Mouse (Mus musculus) testis, postnatal 14 days (tissue): ENCODE results near the gene Mep1a.

Experiments
- DNase-seq: peaks from one replicate; pipeline ENCODE4 v3.0.0; 2021; ENCODE audit warnings: low spot score

The Mep1a gene

GRCm38 (mm10) chr17:43477621-43478020, 25.0 kb downstream of the Mep1a start:
- no peak for DNase-seq

DNA sequence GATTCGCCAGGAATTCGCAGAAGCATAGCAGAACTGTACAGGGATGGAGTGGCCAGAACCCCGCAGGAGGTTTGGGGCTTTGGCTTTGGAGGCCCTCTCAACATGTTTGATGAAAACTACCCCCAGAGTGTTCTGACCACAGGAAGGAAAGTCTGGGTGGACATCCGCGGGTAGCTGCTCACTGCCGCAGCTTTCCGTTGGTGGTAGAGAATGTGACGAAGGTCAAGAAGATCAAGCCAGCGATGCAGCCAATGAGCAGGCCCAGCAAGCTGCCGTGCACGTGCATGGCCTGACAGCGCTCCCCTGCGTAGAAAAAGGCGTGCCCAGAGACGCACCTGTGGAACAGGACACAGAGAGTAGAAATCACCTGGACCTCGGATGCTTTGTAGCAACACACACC, 27.8 kb downstream of the Mep1a start:
- no peak for DNase-seq

- DNase-seq: no peak
Observed at GRCm38 (mm10) chr17:43472558-43472957, 30.1 kb downstream of the Mep1a start.

DNA sequence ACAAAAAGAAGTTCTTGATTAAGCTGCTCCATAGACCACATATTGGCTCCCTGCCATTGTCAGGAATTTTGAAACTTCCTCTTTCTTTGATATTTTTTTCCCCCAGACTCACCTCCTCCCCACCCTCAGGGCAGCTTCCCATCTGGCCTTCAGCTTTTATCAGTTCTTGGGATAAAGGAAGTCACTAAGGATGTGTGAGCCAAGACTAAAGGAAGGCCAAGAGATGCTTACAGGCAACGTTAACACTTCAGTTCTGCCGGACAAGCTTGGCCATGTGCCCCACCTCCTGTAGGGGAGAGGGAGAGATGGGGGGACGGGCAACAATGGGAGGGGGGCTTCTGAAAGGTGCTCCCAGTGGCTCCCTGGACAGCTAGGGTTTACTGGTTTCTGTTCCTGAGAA, 32.6 kb downstream of the Mep1a start:
- no peak for DNase-seq

DNA sequence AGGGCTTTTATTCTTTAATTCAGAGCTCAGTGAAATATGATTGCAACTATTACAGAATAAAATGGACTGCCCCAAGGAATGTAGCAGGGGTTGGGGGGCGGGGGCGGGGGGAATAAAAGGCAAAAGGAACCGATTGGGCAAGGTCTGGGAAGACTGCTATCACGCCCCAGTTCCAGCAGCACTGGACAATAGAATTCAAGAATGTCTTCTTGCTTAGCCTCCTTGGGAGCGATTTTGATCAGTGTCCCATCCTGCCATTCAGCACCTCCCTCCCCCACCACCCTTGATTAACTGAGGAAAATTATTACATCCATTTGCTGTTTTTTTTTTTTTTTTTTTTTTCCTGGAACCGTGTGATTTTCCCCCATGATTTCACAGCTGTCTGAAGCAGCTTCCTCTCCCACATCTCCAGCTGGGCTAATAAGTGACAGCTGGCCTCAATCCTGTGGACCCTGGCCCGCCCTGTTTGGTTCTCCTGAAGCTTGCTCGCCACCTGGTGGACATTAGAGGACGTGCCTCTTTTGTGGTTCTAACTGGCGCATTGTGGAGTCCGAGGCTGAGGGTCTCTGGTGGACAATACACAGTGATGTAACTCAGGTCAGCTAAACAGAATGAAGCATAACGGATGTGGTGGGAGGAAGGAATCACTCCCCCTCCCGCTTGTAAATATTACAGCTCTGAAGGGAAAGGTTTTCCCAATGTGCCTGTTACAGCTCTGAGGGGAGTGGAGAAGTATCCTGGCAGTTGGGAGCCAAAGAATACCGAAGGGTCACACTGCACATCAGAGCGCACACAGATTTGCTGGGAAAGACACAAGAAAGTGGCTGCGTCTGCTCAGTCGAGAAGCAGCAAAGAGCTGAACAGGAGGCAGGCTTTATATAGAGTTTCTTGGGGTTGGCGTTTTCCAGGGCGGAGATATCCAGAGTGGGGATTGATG, 42.1 kb downstream of the Mep1a start:
- peak; percentile 69 for DNase-seq

- no peak for DNase-seq
Observed at GRCm38 (mm10) chr17:43459737-43460230, 42.8 kb downstream of the Mep1a start.

- DNase-seq: peak; percentile 40
Observed at GRCm38 (mm10) chr17:43458598-43458997, 44.0 kb downstream of the Mep1a start.

- DNase-seq: no peak
Observed at GRCm38 (mm10) chr17:43451216-43451615, 51.4 kb downstream of the Mep1a start.

DNA sequence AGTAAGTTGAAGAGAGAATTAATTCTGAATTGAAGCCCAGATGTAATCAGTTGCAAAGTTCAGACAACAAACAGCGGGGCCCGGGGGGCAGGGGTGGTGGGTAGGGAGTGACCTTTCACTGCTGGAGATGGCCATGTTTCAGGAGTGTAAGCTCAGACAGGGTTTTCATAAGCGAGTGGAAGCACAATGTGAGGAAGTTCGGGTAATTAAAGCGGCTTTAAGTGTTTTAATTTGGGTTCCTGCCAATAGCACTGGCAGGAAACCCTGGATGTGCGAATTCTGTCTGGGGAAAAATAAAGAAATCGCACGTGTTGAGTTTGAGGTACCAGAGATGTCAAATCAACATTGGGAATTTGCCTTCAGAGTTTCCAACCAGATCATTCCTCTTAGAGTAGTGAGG, 68.1 kb downstream of the Mep1a start:
- no peak for DNase-seq

DNA sequence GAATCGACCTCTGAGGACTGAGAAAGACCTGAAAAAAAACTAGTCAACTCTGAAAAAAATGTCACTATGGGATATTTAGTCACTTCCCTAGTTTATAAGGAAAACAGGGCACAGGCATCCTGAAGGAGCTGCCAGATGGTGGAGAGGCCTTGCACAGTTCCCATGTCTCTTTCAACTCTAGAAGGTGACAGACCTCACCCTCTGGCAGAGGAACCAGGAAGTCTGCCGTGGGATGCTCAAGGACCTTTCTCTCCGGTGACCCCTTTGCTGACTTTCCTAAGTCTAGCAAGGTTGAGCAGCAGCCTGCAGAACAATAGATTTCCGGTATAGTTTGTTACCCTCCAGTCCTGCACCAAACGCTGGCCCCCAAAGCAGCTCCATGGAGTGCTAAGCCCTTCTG, 70.9 kb downstream of the Mep1a start:
- DNase-seq: no peak
